Mouse (Mus musculus) frontal cortex, adult 2 months (tissue): ENCODE measurements around the gene Itgav. TPM values are rescaled to one million over a fixed set of nuclear protein-coding genes. Genes with fewer than 3 reads are reported as not detected.

ENCODE experiments used
- DNase-seq, 2 experiments: peaks; one replicate each; pipeline ENCODE4 v3.0.0; 2022; ENCODE audit warnings: low spot score in 1 of 2; ENCODE audit errors: extremely low spot score in 1 of 2
- polyA plus RNA-seq: library from polyadenylated mRNA; depleted of rRNA; stranded (reverse); fragments of >200 nt; gene quantifications from 2 replicates; pipeline ENCODE4 v1.2.3, GENCODE M21; 2012; rRNA removed

Gene Itgav
- polyA plus RNA-seq, result 88.1 and 97.6 TPM in 2 replicates

GRCm38 (mm10) chr2:83723921-83724826 lies at the start of gene Itgav:
Gene Itgav, plus strand, starts transcription at chr2:83724397.
- DNase-seq, result peak; percentile 75 to 82

DNA sequence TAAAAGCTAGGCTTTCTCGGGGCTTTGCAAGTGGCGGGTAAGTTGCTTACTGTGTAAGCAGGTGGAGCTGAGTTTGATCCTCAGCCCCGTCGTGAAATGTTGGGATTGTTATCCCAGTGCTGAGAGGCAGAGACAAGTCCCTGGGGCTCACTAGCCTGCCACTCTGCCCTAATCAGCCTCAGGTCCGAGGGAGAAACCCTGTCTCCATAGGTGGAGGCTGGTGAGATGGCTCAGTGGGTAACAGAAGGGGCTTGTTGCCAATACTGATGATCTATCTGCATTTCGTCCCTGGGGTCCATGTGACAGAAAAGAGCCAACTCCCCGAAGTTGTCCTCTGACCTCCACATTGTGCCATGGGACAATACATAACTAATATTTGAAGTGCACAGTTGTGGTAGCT lies 49.8 kb upstream of the Itgav start:
- no peak for DNase-seq

- DNase-seq, result no peak
Measured at GRCm38 (mm10) chr2:83674896-83675295, 49.3 kb upstream of the Itgav start.

GRCm38 (mm10) chr2:83675681-83676080 lies 48.5 kb upstream of the Itgav start:
- no peak for DNase-seq

DNA sequence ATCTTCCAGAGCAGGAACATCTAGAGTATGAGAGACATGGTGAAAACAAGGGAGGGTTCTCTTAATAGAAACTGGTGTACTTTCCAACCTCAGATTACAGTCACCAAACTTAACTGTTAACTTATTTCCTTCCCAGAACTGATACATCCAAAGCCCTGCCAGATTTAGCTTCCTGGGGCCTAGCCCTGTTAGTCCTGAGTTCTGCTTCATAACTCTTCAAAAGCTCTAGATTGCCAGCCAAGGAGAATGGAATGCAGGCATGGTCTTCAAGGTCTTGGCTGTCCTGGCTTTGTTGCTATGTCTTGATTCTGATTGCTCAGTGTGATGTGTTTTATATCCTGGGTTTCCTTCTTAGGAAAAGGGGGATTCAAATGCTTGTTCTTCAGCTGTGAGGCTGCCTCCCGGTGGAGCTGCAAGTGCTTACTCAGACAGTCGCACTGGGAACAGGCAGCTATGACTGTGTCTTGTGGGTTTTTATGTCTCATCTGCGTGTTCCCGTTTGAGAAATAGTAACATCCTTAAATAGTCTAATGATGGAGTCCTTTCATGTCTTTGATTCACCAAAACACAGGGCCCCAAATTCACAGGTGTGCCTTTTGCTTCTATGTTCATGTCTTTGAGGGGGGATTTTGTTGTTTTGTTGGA lies 47.8 kb upstream of the Itgav start:
- no peak for DNase-seq

DNA sequence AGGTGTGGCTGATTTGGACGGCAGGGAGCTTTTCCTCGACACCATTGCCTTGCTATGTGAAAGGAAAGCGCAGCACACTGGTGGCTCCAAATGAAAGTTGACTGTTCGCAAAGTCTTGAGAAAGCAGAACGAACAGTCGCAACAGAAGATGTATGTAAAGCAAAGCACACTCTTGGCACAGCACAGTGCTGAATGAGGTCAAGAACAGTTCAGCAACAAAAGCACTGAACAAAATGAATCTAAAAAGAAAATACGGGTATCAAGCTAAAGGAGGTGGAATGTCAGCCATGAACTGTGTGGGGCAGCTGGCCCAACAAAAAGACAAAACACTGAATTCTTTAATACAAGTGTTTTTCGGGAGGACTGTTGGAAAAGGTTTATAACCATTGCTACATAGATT lies 42.9 kb upstream of the Itgav start:
- DNase-seq, result no peak

- no peak for DNase-seq
Measured at GRCm38 (mm10) chr2:83681785-83682184, 42.4 kb upstream of the Itgav start.

GRCm38 (mm10) chr2:83682282-83682681 lies 41.9 kb upstream of the Itgav start:
- no peak for DNase-seq

DNA sequence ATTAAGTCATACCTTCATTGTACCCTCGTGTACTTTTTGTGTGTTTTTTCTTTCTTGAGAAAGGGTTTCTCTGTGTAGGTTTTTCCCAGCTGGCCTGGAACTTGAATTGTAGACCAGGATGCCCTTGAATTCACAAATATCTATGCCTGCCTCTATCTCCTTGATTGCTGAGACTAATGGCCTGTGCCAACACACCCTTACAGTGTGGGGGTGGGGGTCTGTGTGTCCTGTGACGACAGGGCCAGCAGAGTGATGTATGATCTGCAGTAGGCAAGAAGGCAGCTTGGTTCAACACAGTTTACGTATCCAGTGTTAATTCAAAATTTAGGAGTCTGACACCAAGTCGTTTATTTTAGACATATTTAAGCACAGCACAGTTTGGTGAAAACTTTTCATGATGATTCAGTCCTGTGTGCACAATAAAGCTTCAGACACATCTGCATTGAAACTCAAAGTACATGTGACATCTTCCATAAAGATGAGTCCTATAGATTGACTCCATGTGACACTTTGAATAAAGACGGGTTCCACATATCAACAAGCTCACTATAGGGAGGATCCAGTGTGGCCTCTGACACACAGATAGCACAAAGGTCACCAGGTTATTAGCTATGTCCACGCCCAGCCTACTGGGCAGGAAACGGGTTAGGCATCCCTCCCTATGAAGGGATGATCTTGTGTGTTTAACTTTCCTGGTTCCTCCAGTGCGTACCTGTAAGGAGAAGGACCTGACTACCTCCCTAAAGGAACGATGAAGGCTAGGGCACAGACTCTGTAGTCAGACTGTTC lies 40.3 kb upstream of the Itgav start:
- no peak for DNase-seq

DNA sequence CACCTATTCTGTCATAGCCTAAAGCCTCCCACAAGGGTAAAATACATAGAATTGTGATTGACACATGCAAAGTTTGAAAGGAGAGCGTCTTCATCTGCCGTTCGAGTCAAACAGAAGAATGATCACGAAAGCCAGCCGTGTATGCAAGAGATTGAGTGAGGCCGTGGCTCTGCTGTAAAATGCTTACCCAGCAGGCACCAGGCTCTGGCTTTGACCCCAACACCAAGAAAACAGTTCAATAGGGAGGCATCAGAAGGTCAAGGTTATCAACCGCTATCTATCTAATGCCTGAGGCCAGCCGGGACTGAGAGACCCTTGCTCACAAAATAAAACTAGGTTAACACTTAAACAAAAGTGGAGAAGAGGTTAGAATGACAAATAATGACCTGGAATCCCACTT lies 39.5 kb upstream of the Itgav start:
- no peak for DNase-seq

GRCm38 (mm10) chr2:83690372-83690771 lies 33.8 kb upstream of the Itgav start:
- DNase-seq, result no peak

DNA sequence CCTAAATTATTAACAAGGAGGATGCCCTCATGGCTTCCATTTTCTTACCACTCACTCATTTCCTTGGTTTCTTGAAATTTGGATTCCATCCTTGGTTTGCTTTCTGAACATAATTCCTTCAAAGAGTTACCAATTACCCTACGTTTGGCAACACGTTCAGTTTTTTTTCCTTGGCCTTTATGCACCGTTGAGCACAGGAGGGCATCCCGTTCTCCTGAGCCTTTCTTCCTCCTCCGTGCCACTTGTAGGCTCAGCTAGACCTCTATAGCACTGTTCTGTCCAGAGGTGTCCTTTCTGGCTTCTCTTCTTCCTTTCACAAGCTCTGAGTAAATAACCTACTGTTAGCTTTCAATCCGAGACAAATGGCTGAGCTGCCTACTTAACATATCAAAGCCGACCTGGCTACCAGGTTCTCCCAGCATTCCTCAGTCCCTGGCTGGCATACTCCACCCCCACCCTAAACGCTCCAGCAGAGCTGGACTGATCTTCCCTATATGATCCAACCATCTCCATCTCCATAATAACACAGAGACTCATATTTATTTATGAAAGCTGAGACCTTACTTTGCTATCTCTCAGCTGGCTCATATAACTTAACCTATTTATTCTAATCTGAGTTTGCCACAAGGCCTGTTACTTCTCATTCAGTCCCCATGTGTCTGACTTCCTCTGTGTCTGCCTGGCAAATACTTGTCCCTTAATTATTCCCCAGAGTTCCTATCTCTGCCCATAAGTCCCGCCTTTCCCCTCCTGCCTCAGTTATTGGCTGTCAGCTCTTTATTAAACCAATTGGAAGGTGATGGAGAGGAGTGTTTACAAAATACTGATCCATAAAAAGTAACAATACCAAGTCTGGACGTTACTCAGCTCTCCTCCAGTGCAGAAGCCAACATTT lies 31.3 kb upstream of the Itgav start:
- DNase-seq, result no peak

DNA sequence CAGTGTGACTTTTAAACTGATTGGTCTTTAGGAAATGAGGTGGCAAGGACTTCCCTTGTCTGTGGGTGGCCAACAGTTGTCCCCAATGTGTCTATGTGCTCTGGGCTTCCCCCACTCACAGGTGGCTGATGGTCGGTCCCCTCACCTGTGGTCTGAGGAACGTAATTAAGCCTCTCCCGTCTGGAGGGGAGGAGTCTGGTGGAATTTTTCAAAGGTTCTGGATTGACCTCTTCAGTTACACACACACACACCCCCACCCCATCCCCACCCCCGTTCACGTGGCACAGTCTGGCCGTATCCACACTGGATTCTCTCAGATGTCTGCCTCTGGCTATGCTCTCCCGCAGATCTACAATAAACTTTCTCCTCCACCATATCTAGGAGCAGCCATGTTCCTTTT lies 30.1 kb upstream of the Itgav start:
- no peak for DNase-seq

GRCm38 (mm10) chr2:83695345-83696247 lies 28.6 kb upstream of the Itgav start:
- no peak for DNase-seq

DNA sequence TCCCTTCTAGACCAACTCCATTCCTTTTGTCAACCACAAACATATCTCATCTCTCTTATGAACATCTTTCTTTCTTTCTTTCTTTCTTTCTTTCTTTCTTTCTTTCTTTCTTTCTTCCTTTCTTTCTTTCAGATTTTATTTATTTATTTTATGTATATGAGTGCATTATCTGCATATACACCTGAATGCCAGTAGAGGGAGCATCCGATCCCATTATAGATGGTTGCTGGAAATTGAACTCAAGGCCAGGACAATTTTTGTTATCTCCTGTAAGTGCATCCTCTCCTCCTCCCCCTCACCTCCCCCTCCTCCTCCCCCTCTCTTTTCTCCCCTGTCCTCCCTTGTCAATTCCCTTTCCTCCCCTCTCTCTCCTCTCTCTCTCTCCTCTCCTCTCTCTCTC lies 25.7 kb upstream of the Itgav start:
- no peak for DNase-seq

DNA sequence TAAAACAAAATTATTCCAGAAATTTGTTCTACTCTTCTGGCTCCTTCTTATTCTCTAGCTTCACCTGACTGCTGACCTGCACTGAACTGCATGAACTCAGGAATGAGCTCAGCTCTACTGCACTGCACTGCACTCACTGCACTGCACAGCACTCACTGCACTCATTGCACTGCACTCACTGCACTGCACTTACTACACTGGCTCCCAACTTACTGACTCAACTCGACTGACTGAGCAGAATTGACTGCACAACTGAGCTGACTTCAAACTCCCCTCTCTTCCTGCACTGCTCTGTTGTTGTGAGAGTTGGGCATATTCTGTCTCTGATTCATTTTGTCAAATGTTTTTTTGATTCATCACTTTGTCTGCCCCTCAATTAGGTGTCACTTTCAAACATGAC lies 24.9 kb upstream of the Itgav start:
- no peak for DNase-seq

- no peak for DNase-seq
Measured at GRCm38 (mm10) chr2:83700667-83701066, 23.5 kb upstream of the Itgav start.

DNA sequence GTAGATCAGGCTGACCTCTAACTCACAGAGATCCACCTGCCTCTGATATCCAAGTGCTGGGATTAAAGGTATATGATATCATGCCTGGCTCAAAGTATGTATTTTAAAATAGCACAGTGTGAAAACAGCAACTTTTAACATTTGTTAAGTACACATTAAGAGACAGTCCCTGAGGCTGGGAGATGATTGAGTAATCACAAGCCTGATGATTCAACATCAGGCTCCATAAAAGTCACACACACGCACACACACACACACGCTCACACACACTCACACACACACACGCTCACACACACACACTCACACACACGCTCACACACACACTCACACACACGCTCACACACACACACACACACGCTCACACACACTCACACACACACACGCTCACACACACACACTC lies 21.8 kb upstream of the Itgav start:
- DNase-seq, result no peak

DNA sequence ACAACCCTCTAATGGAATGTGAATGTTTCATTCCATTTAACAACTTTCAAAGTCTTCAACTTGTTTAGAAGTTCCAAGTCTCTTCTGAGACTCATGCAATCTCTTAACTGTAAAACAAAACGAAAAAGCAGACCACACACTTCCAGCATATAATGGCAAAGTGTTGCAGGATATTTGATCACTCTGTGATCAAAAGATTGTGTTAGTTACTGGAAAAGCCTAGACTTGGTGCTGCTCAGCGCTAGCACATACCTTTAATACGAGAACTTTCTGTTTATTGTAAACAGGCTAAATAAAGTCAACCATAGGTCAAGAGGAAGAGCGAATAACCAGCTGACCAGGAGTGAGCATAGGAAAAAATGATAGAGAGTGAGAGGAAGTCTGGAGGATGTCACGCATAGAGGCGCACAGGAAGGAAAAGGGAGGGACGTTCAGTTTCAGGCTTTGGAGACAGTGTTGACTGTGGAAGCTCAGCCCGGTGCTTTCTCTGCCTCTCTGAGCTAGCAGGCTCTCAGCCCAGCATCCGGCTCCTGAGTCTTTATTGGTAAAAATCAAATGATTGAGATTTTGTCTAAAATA lies 18.5 kb upstream of the Itgav start:
- no peak for DNase-seq
